Mouse (Mus musculus) mesoderm, embryonic 11.5 days (tissue): ENCODE results near the gene Sp100.
"Not testable (repeated sequence)": the region's sequence is repeated elsewhere in the genome, so short reads cannot be mapped to it uniquely, and the experiment has no call there.

Experiments used
- DNase-seq: peaks from one replicate; pipeline ENCODE4 v3.0.0-alpha.2; 2012; ENCODE audit warnings: low read depth, low spot score

Sp100 gene

DNA sequence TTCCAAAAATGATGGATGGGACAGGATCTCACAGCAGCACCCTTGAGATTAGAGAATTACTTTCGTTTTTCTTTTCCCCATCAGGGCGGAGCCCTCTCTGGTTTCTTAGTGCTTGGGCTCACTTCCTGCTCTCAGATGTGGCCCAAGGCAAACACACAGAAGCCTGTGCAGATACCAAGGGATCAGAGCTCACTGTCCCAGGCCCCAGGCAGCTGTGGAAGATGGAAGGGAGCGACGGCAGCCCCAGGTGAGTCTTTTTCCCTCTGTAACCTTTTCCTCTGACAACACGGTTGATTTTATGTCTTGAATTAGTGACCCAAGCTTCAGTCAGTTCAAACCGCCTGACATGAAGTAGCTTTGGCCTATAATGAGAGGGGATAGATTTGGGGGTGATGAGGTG, at the start of gene Sp100:
Gene Sp100 (plus strand): TSS at position 108 of the 400 bp plus-strand sequence.
- DNase-seq: not testable (repeated sequence)

DNA sequence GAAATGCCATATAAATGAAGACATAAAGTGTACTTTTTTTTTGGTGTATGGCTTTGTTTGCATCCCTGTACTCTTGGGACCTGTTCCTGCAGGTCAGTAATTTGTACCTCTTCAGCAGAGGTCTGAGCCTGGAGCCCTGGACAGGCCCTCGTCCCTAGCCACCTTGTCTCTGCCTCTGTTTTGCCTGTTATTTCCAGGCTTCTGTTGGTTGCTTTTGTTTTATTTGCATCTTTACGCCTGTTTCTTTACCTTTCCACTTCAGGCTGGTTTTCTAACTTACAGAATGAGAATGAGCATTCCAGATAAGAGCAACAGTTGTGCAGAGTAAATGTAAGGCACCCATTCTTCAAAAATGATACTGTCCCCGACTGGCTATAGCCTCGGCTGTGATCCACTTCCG, 49.7 kb upstream of the Sp100 start, which contains the start of gene Sp140:
Gene Sp140 (plus strand): TSS at position 301 of the 400 bp plus-strand sequence.
- DNase-seq: not testable (repeated sequence)

DNA sequence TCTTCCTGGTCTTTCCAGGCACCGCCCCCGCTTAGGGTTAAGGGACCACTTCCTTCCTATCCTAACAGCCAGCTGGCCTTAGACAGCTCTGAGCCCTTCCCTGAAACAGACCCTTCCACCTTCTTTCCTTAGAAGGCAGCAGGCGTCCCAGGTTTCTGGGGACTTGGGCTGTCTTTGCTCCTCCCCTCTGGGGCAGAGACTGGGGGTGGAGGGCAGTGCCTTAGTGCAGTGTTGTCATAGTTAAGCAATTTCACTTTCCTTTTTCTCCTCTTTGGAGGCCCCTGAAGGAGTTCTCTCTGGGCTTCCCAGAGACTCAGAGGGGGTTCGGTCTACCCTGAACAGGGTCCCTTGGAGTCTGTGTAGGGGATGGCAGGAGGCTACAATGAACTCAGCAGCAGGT, 49.0 kb upstream of the Sp100 start:
- not testable (repeated sequence) for DNase-seq

DNA sequence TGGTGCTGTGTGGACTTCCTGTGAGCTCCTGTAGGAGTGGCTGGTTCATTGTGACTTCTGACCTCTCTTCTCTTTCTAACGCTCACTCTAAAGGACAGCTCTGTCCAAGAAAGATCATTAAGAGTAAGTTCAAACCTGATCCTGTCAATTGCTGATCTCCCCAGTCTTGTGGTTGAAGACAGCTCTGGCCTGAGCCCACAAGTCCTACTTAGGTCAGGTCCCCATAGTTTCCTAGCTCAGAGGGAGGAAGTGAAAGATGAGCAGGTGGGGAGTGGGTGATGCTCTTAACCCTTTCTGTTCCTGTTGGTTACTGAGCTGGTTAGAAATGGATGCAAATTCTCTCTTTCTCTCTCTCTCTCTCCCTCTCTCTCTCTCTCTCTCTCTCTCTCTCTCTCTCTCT, 45.4 kb upstream of the Sp100 start:
- DNase-seq: not testable (repeated sequence)

DNA sequence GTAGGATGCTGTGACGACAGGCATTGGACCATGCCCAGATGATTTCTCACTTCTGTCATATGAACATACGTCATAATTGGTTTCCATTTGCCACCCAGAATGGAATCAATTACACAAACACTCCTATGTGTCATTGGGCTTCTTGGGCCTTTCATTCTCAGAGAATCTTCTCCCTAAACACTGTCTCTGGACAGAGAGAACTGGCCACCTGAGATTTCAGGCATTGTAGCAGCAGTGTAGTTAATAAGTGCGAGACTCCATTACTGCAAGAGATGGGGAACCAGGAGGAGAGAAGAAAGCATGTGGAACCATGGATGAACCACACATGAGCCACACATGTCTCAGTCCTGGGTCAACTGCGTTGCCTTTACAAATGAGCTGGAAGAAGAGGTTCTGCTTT, 41.4 kb upstream of the Sp100 start:
- not testable (repeated sequence) for DNase-seq

DNA sequence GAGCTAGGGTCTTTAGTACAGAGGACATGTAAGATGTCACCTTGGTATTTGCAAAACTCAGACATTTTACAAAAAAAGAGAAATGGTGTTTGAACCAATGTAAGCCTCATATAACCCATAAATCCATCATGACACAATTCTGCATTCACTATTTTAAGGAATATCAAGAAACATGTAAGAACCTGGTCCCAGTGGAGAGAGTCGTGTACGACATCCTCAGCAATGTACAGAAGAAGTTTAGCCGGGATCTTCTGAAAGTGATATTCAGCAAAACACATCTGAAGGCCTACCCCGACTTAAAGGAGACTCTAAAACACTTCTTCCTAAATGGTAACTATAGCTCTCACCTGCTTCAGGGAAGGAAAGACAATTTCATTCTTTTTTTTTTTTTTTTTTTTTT, 39.2 kb upstream of the Sp100 start:
- DNase-seq: not testable (repeated sequence)

DNA sequence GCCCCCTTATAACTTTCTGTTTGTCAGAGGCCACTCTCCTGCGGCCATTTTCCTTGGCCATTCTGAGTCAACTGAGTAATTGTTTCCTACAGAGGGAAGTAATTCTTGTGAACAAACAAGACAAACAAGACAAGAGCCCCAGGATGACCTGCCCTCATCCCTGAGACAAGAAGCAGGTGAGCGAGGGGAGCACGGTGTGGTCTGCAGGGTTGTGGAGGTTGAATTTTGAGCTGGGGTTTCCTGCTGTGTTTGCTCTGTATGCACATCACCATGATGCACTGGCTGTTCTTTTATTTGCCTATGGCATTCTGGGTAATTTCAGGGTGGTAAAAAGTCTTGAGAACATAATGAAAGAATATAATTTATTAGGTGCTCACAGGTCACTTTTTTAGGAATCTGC, 34.7 kb upstream of the Sp100 start:
- not testable (repeated sequence) for DNase-seq

DNA sequence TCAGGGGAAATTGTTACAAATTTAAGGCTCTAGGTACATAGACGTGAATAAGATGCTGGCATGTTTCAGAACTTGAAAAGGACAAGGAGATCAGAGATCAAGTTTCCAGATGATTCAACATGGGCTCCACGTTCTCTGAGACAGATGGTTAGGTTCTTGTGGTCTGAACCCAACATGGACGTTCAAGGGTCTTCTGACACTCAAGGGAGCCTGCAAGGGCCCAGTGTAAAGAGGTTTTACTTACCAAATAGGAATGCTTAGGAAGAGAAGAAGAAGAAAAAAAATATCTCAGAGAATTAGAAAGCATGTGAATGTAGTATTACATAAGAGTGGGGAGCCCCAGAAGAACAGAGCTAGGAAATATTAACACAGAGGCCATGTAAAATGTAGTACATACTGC, 34.0 kb upstream of the Sp100 start:
- DNase-seq: not testable (repeated sequence)

DNA sequence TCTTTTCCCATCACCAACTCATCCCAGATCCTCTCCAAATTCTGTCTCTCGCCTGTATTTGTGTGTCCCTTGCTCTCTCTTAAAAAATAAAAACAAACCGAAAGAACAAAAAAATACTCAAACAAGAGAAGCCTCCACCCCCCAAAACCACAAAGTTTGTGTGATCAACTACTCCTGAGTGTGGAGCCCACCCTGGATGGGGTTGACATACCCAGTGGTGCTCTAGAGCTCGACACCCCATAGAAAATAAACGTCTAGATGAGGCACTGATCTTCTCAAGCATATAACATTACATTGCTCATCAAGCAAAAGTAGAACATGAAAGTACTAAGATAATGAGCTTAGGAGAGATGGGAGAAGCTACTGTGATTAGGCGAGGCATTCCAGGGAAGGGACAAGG, 32.6 kb upstream of the Sp100 start:
- not testable (repeated sequence) for DNase-seq

DNA sequence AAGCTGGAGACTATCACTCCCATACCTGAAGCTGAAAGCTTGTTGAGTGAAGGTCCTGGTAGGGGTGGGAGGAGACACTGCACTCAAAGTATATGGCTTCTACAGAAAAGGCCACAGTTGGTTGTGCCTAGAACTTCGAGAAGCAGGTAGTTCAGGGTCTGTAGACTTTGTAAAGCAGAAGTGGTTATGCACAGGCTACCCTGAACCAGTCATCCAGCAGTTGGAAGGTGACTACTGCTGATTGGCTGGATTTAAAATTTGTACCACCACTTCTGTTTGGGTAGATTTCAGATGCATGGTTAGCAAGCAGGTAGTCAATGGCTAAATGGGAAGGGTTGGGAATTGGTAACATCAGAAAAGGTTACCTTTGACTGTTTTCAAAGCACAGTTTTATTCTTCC, 31.1 kb upstream of the Sp100 start:
- DNase-seq: not testable (repeated sequence)

DNA sequence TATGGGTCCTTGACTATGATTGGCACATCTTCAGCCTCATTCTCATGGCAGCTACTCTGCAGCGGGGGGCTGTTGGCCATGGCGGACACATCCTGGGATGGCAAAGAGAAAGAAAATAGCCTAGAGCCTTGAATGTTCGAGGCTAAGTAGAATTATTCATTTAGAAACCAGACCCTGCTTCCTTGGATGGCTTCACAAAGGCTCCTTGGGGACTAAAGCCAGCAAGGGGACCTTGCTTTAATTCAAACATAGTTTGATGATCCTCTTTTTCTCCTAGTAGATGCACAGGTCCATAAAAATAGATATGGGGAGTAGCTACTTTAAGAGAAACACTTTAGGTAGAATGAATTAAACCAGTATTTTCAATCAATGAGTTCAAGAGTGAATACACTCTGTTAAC, 12.9 kb upstream of the Sp100 start:
- not testable (repeated sequence) for DNase-seq

DNA sequence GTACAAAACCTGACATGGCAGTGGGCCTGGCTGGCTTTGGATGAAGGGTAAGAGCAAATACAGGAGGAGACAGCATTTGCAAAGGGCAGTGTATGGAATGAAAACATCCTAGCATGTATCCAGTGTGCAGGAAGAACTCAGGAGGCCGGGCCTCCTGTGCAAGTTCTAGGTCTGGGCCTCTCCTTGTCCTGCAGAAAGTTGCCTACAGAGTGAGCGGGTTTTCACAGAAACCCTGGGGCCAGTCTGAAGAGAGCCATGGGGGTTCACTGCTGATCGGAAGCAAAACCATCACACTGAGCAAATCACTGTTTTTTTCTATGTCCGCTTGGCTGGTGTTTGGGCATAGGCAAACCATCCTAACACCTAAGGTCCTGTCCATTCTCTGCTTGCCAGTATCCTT, 11.6 kb upstream of the Sp100 start:
- not testable (repeated sequence) for DNase-seq

DNA sequence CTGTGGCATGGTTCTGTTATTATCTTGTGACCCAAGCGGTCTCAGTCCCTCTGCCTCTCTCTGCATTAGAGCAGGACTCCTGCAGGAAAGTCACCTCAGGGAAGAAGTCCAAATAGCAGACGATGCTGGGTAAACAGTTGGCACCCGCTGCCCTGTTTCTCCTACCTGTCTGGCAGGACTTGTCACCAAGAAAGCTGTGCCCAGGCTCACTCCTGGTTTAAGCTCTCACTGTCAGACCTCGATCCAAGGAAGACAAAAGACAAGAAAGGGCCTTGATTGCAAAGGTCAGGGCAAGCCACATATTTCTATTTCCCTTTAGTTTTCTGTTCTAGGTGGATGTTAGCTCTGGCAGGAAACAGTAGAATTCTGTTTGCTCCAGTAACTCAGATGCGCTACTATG, 736 bp downstream of the Sp100 start:
- DNase-seq: not testable (repeated sequence)

DNA sequence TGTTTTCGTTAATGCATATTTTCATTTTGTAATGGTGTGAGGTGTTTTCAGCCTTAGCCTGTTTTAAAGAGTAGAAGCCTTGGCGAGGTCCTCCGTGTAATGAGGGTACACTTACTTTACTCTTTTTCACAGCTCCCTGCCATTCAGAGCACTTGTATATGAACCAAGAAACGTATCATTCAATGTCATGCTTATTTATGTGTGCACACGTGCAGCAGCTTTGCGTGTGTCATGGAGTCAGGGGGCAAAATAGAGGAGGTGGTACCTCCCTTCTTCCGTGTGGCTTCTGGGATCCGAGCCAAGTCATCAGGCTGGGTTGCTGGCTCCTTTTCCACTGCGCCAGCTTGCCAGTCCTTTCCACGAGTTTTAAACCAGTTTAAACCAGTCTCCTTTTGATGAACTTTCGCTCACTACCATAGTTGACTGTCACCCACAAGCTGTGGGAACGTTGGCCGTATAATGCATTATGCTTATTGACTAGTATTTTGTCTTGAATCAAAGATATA, 2.0 kb downstream of the Sp100 start:
- DNase-seq: not testable (repeated sequence)

DNA sequence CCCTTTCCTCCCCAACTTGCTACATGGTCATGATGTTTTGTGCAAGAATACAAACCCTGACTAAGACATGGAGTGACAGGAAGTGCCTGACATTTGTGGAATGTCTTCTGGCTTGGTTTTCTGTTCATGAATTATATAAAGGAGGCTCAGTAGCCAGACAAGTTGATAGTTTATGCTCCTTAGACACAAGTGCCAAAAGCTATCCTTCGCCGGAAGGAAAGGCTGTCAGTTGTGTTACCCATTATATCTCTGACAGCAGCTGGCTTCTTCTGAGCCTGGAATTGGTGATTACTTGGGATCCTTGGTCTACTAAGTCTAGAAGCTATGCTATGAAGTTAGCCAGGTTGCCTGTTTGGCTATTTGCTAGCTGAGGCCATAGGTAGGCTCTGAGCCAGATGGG, 7.4 kb downstream of the Sp100 start:
- not testable (repeated sequence) for DNase-seq

DNA sequence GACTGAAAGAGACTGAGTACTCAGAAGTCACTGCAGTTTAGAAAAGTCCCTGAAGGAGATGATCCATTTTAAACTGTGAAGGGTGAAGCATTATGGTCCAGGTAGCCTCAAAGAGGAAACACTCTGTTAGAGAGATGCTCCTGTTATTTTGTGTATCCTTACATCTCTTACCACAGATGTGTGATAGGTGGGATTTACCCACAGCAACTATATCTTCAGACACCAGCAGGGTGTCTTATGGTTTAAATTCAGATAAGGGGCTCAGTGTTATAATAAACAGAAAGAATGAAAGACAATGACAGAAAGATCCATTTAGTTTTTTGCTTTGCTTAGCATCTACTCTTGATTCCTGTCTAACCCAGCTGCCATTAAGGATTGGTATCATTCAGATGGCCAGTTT, 14.5 kb downstream of the Sp100 start:
- DNase-seq: no peak

DNA sequence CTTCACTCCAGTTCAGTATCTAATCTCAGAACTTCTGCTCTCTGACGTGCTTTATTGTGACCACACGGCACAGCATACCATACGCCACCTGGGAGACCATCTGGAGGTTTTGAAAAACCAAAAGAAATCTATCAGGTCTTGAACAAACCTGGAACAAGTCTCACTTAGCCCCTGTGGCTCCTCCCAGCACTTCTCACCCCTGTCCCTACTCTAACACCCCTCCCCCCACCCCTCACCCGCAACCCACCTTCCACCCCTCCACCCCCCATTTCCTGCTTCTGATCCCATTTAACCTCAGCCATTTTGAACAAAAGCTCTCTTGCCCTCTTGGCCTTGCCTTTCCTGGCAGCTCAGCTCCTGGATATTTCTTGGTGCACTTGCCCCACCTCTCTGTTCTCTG, 30.4 kb downstream of the Sp100 start:
- DNase-seq: no peak

DNA sequence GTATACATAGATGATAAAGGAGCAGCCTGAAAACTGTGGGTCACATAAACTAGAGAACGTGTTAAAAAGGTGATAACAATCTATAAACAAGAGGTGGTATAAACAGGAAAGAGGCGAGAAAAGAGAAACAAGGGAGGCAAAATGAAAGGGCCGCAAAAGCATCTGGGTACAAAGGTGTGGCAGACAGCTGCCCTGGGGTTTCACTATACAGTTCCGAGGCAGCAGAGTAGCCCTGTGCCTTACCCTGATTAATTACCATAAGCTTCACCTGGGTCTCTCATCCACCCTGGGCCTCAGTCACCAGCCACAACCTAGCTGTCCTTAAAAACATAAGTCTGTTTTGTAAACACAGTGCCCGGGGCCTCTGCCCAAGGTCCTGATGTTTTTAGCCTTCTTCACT, 36.9 kb downstream of the Sp100 start:
- no peak for DNase-seq

DNA sequence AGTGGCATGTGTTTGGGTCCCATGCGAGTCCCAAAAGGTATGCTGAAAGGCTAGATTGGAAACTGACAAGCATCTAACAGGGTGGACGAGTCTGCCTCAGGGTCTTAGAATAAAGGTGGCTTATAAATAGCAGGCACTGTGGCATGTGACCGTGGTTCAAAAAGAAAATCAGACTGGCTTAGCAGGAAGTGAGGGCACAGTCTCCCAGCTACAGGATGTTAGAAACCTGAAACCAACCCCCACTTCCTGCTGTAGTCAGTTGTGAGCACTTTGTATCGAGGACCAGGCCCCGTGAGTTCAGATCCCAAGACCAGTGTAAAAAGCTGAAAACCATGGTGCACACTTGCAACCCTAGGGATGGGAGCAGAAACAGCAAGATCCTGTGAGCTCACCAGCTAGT, 37.6 kb downstream of the Sp100 start:
- no peak for DNase-seq

DNA sequence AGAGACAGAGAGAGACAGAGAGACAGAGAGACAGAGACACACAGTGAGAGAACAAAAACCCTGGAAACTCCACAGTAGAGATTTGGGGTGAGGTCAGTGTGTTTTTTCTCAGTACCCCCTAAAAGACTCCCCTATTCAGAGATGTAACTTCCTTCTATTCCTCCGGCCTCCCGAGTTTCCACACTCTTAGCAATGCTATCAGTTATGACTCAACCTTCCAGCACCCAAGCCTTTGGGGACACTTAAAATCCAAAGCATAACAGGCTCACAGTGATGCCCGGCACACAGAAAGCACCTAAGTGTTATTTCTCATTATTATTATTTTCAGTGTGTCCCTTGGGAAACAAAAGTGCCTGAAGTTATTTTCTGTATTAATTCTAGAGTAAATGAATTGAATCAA, 40.8 kb downstream of the Sp100 start:
- no peak for DNase-seq

DNA sequence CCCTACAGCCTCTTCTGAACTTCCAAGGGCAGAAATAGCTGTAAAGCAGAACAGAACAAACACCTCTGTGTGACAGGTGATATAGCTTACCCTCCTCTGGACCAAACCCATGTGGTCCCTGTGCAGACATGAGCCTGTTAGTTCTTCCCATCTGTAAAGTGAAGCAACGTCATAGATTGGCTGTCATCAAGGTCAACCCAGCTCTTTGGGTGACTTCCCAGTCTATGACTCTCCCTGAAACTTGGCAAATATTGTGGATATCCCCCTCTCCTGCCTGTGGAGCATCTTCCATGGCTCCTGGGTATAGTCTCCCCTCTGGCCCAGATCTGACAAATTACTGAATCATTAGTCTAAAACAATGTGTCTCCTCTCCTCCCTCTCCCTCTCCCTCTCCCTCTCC, 42.5 kb downstream of the Sp100 start:
- DNase-seq: no peak

DNA sequence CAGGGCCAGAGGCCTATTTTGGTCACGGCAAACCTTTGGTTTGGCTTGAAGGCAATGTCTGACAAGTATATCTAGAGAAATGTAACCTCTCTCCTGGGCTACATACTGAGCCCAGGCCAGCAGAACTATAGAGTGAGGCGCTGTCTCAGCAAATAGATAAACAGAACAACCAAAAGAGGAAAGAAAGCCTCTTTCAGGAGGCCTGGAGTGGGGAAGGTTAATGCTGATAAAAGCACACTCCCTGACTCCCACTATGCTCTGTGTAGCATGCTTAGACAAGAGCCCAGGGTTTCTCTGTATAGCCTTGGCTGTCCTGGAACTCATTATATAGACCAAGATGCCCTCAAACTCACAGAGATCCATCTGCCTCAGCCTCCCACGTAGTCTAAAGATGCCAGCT, 43.5 kb downstream of the Sp100 start:
- DNase-seq: no peak

DNA sequence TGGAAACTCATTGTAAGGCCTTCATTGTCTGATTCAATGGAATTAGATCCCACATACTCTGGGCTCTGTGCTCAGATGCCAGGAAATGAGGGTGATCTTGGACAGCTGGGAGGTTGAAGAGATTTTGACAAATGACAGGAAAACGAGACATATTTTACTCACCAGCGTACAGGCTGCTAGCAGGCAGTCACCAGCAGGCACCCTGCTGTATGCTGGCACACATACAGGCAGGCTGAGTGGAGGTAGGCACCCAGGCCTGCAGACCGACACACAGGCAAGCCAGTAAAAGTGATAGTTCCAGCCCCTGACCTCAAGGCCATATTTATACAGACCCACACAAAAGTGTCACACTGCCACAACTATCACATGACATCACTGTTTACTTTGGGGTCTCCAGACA, 45.9 kb downstream of the Sp100 start:
- no peak for DNase-seq
